In genomic region chr7:31144886-31145285, GRCm38 (mm10) we compare ENCODE assay signal across 16 mouse cellular contexts. TPM values are rescaled to one million over a fixed set of nuclear protein-coding genes. Genes with fewer than 3 reads are reported as not detected.
A peak's percentile ranks its signal among the peaks of the same experiment; 100 is the strongest.
DNase-seq lines count a peak whose midpoint lies in the region; TF ChIP-seq lines count a peak whose summit lies in the region.
"Had no signal": no experiment of that assay in that cellular context is flagged by ENCODE, and none has a peak within 500 bp of the region (broad histone marks: within the 10 kb centered on the region; RNA-seq: fewer than 3 reads in every experiment).

No protein-coding gene starts in this region.

- H3K27ac ChIP-seq in heart, adult 2 months = no peak overlapping the region
- no peak overlapping the region for H3K27ac ChIP-seq in MEL (ENCODE audit: control insufficient read depth, low read depth, low read length)
- H3K27ac ChIP-seq: embryonic facial prominence, embryonic 10.5 days; hindbrain, embryonic 14.5 days; kidney, embryonic 15.5 days; midbrain, embryonic 10.5 days had no signal

- WGBS in heart, adult 2 months = 98% methylated on average over 16 of the region's 16 CpGs
- WGBS in lung, adult 2 months = 97% methylated on average over 16 of the region's 16 CpGs

- H3K36me3 ChIP-seq in heart, adult 2 months (ENCODE audit: control insufficient read depth, insufficient read depth, low read length) = no peaks in the 10 kb centered on the region
- peaks cover 3 to 7% of the 10 kb centered on the region in 2 experiments; a peak in 3 of 4 replicates for H3K36me3 ChIP-seq in MEL (ENCODE audit: control insufficient read depth in 1 of 2, insufficient read depth in 2 of 2, low read length in 2 of 2)

- H3K4me3 ChIP-seq in heart, adult 2 months = no peak overlapping the region
- H3K4me3 ChIP-seq in lung, adult 2 months (replicated peaks; ENCODE audit: extremely low read depth, low read depth, low read length) = no peak overlapping the region
- H3K4me3 ChIP-seq in MEL (ENCODE audit: control insufficient read depth in 1 of 2, insufficient read depth in 1 of 2, low read depth in 2 of 2, low read length in 2 of 2) = no peak overlapping the region
- H3K4me3 ChIP-seq: embryonic facial prominence, embryonic 10.5 days; heart, embryonic 12.5 days; kidney, embryonic 15.5 days; midbrain, embryonic 10.5 days had no signal

- TF ChIP-seq RAD21 in MEL (IDR thresholded peaks at IDR 0.05; ENCODE audit: low read depth, low read length) = peak; percentile 20

- peak; percentile 42 for TF ChIP-seq CTCF in heart, adult 2 months (IDR thresholded peaks at IDR 0.05)
- TF ChIP-seq CTCF in lung, adult 2 months (IDR thresholded peaks at IDR 0.05; ENCODE audit: insufficient read depth, low read length) = 0 out of 2 replicates have a peak, but pooled peaks have one; percentile 15
- TF ChIP-seq CTCF in MEL (IDR thresholded peaks at IDR 0.05 in 2 of 3, conservative IDR thresholded peaks at IDR 0.05 in 1 of 3; ENCODE audit: control insufficient read depth in 1 of 3, insufficient read depth in 1 of 3, low read depth in 2 of 3, low read length in 3 of 3, poor library complexity in 1 of 3, severe bottlenecking in 1 of 3) = peak; percentile 15 to 34 (median 30); a peak in 4 of 6 replicates

- intact Hi-C loops in heart, adult 2 months (cut with DNase I) = no loop called here
- intact Hi-C loops in heart, postnatal 25 days (cut with DNase I) = no loop called here

- H3K9ac ChIP-seq in heart, adult 2 months (ENCODE audit: low read depth, low read length) = no peak overlapping the region
- no peak overlapping the region for H3K9ac ChIP-seq in MEL (ENCODE audit: control insufficient read depth, low read depth, low read length, poor library complexity, severe bottlenecking)
- H3K9ac ChIP-seq: heart, embryonic 12.5 days; hindbrain, embryonic 14.5 days; kidney, embryonic 15.5 days had no signal

- no peak for TF ChIP-seq POLR2A in heart, adult 2 months (IDR thresholded peaks at IDR 0.05; ENCODE audit: insufficient read depth, low read depth, low read length)
- no peak for TF ChIP-seq POLR2A in lung, adult 2 months (IDR thresholded peaks at IDR 0.05; ENCODE audit: borderline replicate concordance, extremely low read depth, low read depth, low read length)
- no peak for TF ChIP-seq POLR2A in MEL (IDR thresholded peaks at IDR 0.05; ENCODE audit: control insufficient read depth in 1 of 2, insufficient read depth in 1 of 2, low read depth in 1 of 2, low read length in 2 of 2, poor library complexity in 1 of 2)

- peaks cover 11% of the 10 kb centered on the region for H3K4me1 ChIP-seq in heart, adult 2 months (ENCODE audit: control insufficient read depth, insufficient read depth, low read length)
- peaks cover 13% of the 10 kb centered on the region for H3K4me1 ChIP-seq in lung, adult 2 months (ENCODE audit: control insufficient read depth, insufficient read depth, low read length)
- H3K4me1 ChIP-seq in MEL (ENCODE audit: control insufficient read depth in 1 of 2, insufficient read depth in 2 of 2, low read length in 2 of 2) = peaks cover 0 to 16% of the 10 kb centered on the region in 2 experiments; a peak in 3 of 4 replicates

- TF ChIP-seq EP300 in heart, adult 2 months (IDR thresholded peaks at IDR 0.05; ENCODE audit: insufficient read depth, low read depth, low read length) = no peak
- no peak for TF ChIP-seq EP300 in MEL (IDR thresholded peaks at IDR 0.05; ENCODE audit: low read depth in 1 of 2, low read length in 2 of 2)

- DNase-seq in heart, adult 2 months = no peak
- no peak for DNase-seq in heart, postnatal 25 days (ENCODE audit: low spot score)
- DNase-seq in lung, adult 2 months = no peak
- no peak for DNase-seq in lung, postnatal 14 days
- peak; percentile 70 for DNase-seq in CD4-positive helper T cell, adult 2 months (ENCODE audit: low read depth, low spot score)
- DNase-seq in MEL (ENCODE audit: low read depth, low spot score) = peak; percentile 47
- DNase-seq in heart, postnatal 4 days = no peak
- DNase-seq: cerebellum, adult 9-11 months; left cerebral cortex, postnatal 4 days; spleen, adult 18-20 months had no signal

- no peaks in the 10 kb centered on the region for H3K9me3 ChIP-seq in MEL (replicated peaks; ENCODE audit: insufficient read depth, low read length)
- H3K9me3 ChIP-seq: embryonic facial prominence, embryonic 10.5 days; heart, embryonic 12.5 days; kidney, embryonic 15.5 days had no signal

- H3K27me3 ChIP-seq in heart, adult 2 months (ENCODE audit: control insufficient read depth, insufficient read depth, low read length) = no peaks in the 10 kb centered on the region
- no peaks in the 10 kb centered on the region for H3K27me3 ChIP-seq in MEL (ENCODE audit: control insufficient read depth in 1 of 2, insufficient read depth in 2 of 2, low read length in 2 of 2)
- H3K27me3 ChIP-seq: heart, embryonic 12.5 days; kidney, embryonic 15.5 days had no signal

- H3K79me2 ChIP-seq in heart, adult 2 months (replicated peaks; ENCODE audit: control insufficient read depth, insufficient read depth, low read length) = peaks cover 13% of the 10 kb centered on the region
- H3K79me2 ChIP-seq in MEL (ENCODE audit: control insufficient read depth, insufficient read depth, low read length, poor library complexity) = peaks cover 14% of the 10 kb centered on the region

TF ChIP-seq in MEL, 35 proteins besides CTCF, POLR2A, EP300 and RAD21:
- TF ChIP-seq UBTF (IDR thresholded peaks at IDR 0.05; ENCODE audit: borderline replicate concordance, insufficient read depth, low read depth, low read length) = no peak
- no peak for TF ChIP-seq CHD1 (IDR thresholded peaks at IDR 0.05; ENCODE audit: low read depth, low read length)
- TF ChIP-seq MAX (IDR thresholded peaks at IDR 0.05; ENCODE audit: low read length) = no peak
- no peak for TF ChIP-seq JUND (IDR thresholded peaks at IDR 0.05; ENCODE audit: low read depth, low read length)
- TF ChIP-seq BHLHE40 (IDR thresholded peaks at IDR 0.05; ENCODE audit: borderline replicate concordance, low read depth, low read length) = no peak
- no peak for TF ChIP-seq MEF2A (IDR thresholded peaks at IDR 0.05; ENCODE audit: extremely low read depth, insufficient replicate concordance, low read depth, low read length, poor library complexity, severe bottlenecking)
- TF ChIP-seq ZMIZ1 (IDR thresholded peaks at IDR 0.05; ENCODE audit: low read depth, low read length) = no peak
- no peak for TF ChIP-seq ZC3H11A (IDR thresholded peaks at IDR 0.05; ENCODE audit: low read depth, low read length)
- TF ChIP-seq RCOR1 (IDR thresholded peaks at IDR 0.05; ENCODE audit: low read depth, low read length) = no peak
- no peak for TF ChIP-seq NELFE (IDR thresholded peaks at IDR 0.05; ENCODE audit: low read depth, low read length)
- TF ChIP-seq TCF12 (IDR thresholded peaks at IDR 0.05; ENCODE audit: low read depth, low read length) = no peak
- TF ChIP-seq ZNF384 (IDR thresholded peaks at IDR 0.05; ENCODE audit: low read depth, low read length) = no peak
- no peak for TF ChIP-seq ZKSCAN1 (IDR thresholded peaks at IDR 0.05; ENCODE audit: low read depth, low read length)
- TF ChIP-seq POLR2AphosphoS2 (IDR thresholded peaks at IDR 0.05; ENCODE audit: low read length) = no peak
- no peak for TF ChIP-seq GABPA (IDR thresholded peaks at IDR 0.05; ENCODE audit: low read depth, low read length)
- TF ChIP-seq CHD2 (IDR thresholded peaks at IDR 0.05; ENCODE audit: low read length) = no peak

RNA-seq across cellular contexts. Expression of gene Gramd1a, which starts 10.8 kb away (rescaled TPM):
- 10 to 100 TPM; 27.9 to 33.7 TPM for total RNA-seq in heart, adult 2 months (2021)
- 49.2 and 64.3 TPM in 2 replicates for polyA plus RNA-seq in heart, adult 2 months (2012; rRNA removed)
- total RNA-seq in heart, postnatal 25 days (2021) = 10 to 100 TPM; 25.7 to 30.0 TPM
- 103 and 113 TPM in 2 replicates for polyA plus RNA-seq in lung, adult 2 months (2012; rRNA removed)
- total RNA-seq in MEL (2012; rRNA removed) = 18.2 and 21.8 TPM in 2 replicates
- 10 to 100 TPM in 1 of 2 experiments, not detected in 1; 65.7 TPM for polyA plus RNA-seq in MEL (2012; ENCODE audit: insufficient read depth in 1 of 2, insufficient read length in 2 of 2, low read depth in 1 of 2, low replicate concordance in 2 of 2, missing spikeins in 1 of 2)
- 10 to 100 TPM; 32.9 to 36.0 TPM for total RNA-seq in heart, postnatal 4 days (2021)

RNA-seq across cellular contexts. Expression of gene Scn1b, which starts 18.1 kb away (rescaled TPM):
- 10 to 100 TPM; 31.8 to 32.5 TPM for total RNA-seq in heart, adult 2 months (2021)
- 39.7 and 41.9 TPM in 2 replicates for polyA plus RNA-seq in heart, adult 2 months (2012; rRNA removed)
- total RNA-seq in heart, postnatal 25 days (2021) = 10 to 100 TPM; 21.2 to 21.8 TPM
- 26.6 and 43.9 TPM in 2 replicates for polyA plus RNA-seq in lung, adult 2 months (2012; rRNA removed)
- not detected in 2 replicates for total RNA-seq in MEL (2012; rRNA removed)
- polyA plus RNA-seq in MEL (2012; ENCODE audit: insufficient read depth in 1 of 2, insufficient read length in 2 of 2, low read depth in 1 of 2, low replicate concordance in 2 of 2, missing spikeins in 1 of 2) = not detected
- 10 to 100 TPM in 1 of 2 experiments, 1 to 10 TPM in 1; 8.2 to 10.4 TPM for total RNA-seq in heart, postnatal 4 days (2021)
- polyA plus RNA-seq: activated CD4-positive, CD25-positive, alpha-beta regulatory T cell, adult 4 months had no signal

RNA-seq across cellular contexts. Expression of gene Hpn, which starts 29.8 kb away (rescaled TPM):
- total RNA-seq in heart, adult 2 months (2021) = 1 to 10 TPM; 1.7 to 2.6 TPM
- 2.8 and 5.1 TPM in 2 replicates for polyA plus RNA-seq in heart, adult 2 months (2012; rRNA removed)
- total RNA-seq in heart, postnatal 25 days (2021) = 1 to 10 TPM; 2.1 to 3.4 TPM
- polyA plus RNA-seq in lung, adult 2 months (2012; rRNA removed) = 30.1 and 34.5 TPM in 2 replicates
- total RNA-seq in MEL (2012; rRNA removed) = 0.69 and 1.6 TPM in 2 replicates
- 1 to 10 TPM in 1 of 2 experiments, not detected in 1; 1.1 TPM for polyA plus RNA-seq in MEL (2012; ENCODE audit: insufficient read depth in 1 of 2, insufficient read length in 2 of 2, low read depth in 1 of 2, low replicate concordance in 2 of 2, missing spikeins in 1 of 2)
- 1 to 10 TPM; 2.2 to 2.6 TPM for total RNA-seq in heart, postnatal 4 days (2021)

Comparison
In these comparisons a context has a peak if more than half of its experiments do, and no peak if none do; other contexts are left out.
1. DNase-seq: peak in CD4-positive helper T cell, adult 2 months (single experiment) and MEL (single experiment); none in heart, adult 2 months (0 of 2), heart, postnatal 25 days (single experiment), lung, adult 2 months (single experiment), lung, postnatal 14 days (single experiment) and heart, postnatal 4 days (single experiment).
2. Peak in every context shown above with its lines, with median percentiles within 50 percentile points of each other: CTCF ChIP-seq.